Mouse (Mus musculus): ENCODE results near the gene Iqgap3. TPM values are rescaled to one million over a fixed set of nuclear protein-coding genes. Genes with fewer than 3 reads are reported as not detected.

The Iqgap3 gene
- total RNA-seq, 2 experiments from 2014 or later: 2.1 to 2.3 TPM

DNA sequence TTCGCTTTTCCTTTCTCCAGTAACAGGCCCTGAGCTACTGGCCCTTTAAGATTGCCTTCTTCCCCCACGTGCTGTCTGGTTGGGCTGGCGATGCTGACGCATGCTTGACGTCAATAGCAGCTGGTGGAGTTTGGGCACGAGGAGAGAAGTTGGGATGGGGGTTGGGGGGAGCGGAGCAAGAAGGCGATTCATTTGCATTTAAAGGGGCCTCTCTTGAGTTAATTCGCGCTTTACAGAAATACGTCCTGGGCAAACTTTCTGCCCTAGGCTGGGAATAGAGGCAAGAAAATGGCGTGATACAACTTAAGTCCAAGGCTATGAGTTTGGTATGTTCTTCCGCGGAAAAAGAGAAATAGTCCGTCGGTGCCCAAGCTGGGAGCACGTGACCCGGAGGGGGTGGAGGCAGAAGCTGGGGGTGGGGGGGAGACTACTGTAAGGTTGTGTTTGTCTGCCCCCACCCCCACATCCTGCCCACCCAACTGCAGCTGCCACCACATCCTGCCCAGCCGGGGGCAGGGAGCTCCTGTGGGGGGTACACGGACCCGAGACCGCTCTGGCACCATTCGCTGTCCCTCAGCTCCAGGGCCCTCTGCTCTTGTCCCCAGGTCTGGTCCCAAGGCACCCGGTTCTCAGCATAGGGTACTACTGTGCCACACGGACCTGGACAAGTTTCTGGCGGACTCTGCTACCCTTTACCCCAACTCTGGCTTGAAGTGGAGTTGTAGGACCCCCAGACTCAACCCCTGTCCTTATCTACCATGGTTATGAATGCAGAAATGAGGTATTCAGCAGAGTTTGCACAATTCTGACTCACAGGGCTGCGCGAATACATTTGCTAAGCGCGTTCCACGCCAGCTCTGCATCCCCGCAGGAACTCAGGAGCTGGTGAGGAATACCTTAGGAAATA lies 56.8 kb downstream of the Iqgap3 start:
- peak; percentile 93 for DNase-seq (ENCODE audit: low spot score in 2 of 2)

DNA sequence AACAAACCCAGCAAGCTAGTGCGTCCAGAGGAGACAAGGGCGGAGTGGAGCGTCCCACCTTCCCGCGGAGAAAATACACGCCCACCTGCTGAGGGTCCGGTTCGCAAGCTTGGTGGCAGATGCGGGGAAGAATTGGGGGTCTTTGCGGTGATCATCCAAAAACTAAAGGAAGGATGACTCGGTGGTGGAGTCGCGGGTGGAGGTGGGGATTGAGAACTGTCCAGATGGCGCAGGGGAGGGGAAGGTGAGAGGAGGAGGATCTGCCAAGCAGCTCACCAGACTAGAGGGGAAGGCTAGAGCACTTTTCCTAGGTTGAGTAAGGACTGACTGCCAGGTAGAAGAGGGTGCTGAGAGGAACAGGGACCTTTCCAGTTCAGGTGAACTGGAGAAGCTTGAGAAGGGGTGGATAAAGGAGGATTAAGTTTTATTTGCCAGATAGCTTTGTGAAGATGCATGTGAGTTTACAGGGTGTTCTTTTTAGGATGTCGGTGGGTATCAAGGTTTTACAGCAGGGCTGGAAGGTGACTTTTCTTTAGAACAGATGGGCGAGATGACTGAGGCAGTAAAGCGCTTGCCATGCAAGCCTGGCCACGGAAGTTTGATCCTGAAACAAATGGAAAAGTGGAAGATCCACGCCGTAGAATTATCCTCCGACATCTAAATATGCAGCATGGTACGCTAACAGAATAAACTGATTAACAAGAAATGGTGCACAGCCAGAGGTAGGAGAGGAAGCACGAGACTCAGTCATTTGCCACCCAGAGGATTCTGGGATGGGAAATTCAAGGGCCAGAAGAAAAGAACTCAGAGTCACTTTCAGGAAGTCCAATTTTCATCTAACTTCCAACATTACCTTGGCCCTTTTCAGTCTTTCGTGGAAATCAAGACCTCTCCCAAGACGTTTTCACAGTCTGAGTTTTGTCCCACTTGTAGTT lies 57.7 kb downstream of the Iqgap3 start:
- no peak for DNase-seq (ENCODE audit: low spot score in 2 of 2)

DNA sequence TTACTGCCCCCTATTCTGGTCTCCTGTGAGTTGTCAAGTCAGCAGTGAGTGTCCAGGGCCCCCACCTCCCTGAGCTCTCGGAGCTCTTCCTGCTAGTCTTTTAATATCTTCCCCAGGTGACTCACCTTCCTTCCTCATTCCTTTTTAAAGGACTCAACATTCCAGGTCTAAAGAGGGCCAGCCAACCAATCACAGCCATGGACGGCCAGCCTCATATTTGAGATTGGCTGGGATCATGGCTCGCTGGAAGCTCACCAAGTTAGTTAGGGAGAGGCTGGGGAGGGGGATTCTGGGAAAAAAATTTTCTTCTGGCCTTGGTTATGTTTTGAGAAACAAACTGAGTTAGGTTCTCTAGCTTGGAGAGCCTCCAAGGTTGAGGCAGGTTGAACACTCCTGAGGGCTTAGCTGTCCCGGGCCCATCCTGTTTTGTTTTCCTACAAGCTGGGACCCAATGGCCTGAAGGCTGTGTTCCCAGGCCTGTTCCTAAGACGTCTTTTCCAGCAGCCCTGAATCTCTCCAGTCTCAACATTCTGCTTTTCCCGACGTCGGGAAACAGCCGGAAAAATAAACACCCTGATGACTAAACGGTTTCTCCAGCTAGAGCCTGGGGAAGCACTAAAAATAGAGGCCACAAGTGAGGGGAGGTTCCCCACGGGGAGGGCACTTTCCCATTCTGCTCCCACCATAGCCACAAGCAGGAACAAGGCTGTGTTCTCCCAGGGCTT lies 58.6 kb downstream of the Iqgap3 start:
- no peak for DNase-seq (ENCODE audit: low spot score in 2 of 2)

DNA sequence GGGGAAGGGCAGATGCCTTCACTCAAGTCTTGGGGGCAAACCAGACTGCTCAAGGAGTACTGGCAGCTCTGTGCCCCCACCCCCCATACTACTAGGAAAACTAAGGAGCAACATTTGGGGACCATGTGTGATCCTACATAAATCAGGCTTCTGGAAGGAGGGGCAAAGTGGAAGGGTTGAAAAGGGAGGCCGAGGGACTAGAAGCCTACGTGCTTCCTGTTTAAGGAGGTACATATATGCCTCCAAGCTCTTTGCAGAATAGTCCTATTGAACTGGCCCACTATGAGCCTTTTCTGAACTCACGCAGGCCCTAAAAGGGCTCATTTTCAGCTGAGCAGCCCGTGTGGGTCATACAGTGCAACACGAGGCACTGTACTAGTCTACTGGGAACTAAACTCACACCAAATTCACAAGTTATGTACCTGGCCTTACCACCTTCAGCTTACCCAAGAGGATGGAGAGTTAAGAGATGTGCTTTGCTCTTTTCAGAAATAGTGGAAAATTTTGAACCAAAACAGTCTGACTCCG lies 59.2 kb downstream of the Iqgap3 start:
- no peak for DNase-seq (ENCODE audit: low spot score in 2 of 2)

DNA sequence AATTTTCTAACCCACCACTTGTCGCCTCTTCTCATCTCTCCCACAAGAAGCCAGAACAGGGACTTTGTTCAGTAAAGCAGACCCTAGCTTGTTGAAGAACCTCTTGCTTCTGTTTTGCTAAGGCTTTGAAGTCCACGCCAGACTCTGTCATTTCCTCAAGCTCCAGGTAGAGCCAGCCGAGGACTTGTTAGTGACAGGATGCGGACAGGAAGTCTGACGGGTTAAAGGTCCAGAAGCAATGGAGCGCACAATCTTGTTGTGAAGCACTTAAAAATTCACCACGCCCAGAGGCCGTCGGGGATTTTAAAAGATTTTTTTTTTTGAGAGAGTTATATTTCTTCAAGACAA lies 59.6 kb downstream of the Iqgap3 start:
- no peak for DNase-seq (ENCODE audit: low spot score in 2 of 2)

DNA sequence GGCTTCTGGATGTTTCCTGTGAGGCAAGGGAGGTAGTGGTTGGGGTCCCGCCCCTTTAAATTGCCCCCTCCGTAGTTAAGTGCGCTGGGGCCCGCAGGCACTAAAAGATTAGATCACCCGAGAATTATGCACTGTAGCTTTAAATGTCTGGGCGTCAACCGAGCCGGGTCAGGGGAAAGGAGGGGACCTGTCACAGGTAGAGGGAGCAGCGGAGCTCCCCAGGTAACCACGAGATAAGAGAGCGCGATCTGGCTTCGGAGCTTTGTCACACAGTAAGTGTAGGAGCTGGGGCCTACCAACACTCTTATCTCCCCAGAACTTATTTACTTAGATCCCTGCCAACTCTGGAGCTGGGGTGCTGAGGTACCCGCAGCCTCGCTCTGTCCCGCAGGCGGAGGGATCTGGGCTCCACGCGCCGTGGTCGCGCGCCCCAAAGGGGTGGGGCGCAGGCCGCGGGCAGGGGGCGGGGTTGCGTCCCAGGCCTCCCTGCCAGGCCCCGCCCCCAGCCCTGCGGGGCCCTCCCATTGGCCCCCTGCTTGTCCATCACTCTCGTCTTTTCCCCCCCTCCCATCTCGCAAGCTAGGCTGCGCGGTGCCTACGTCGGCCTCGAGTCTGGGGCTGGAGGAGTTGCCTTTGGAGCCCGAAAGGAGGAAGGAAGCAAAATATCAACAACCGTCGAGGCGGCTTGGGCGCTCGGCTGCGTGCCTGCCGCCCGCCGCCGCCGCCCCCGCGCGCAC lies 60.2 kb downstream of the Iqgap3 start, which contains the start of gene Mef2d:
Mef2d (plus strand) TSS at position 586 of the 737 bp plus-strand sequence.
- DNase-seq (ENCODE audit: low spot score in 2 of 2): peak; percentile 90 to 95

DNA sequence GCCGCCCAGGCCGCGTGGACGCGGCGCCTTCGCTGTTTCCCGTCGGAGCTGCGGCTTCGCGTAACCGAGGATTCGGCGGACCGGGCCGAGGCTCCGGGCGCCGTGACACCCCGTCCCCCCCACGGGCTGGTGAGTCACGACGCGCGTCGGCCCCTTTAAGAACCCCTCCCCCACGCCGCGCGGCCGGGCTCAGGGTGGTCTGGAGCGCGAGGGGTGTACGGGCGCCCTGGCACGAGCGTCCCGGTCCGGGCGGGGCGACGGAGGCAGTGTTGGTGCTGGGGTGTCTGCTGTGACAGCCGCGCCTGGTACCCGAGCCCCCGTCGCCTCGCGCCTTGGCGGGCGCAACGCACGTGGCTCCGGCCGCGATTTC lies 60.8 kb downstream of the Iqgap3 start:
- peak in 1 of 2 experiments; percentile 75 for DNase-seq (ENCODE audit: low spot score in 2 of 2)

DNA sequence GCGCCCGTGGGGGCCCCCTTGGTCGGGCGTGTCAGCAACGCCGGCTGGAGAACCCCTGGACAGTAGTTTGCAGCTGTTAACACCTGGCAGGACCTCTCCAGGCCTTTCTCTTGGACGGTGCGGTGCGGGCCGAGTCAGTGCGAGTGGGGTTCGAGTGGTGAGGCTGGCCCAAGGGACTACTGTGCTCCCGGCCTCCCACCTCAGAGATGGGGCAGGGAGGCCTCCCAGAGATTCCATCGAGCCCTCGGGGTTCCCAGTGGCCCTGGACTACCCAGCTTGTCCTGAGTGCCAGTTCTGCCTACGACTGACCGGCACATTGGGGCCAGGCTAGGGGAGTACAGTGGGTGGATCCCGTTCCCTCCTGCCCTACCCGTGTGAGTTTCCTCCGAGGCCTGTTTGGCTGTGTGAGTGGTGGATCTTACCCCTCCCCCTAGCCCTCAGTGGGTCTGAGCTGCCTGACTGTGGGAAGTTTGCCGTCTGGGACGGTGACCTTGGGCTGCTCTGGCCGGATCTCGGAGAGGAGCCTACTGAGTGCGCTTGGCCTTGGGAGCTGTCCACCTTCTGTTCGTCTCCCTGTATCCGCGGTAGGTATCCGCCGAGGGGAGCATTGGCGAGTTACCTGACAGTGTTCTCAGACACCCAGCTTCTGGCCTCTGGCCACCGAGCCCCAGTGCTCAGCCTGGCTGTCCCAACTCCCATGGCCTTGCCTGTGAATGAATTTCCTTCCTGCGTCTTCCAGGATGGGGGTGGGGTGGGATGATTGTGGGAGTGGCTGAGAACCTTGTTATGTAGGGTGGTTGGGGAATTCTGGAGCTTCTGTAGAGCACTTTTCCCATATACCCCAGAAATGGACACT lies 61.4 kb downstream of the Iqgap3 start:
- peak; percentile 60 to 67 for DNase-seq (ENCODE audit: low spot score in 2 of 2)

DNA sequence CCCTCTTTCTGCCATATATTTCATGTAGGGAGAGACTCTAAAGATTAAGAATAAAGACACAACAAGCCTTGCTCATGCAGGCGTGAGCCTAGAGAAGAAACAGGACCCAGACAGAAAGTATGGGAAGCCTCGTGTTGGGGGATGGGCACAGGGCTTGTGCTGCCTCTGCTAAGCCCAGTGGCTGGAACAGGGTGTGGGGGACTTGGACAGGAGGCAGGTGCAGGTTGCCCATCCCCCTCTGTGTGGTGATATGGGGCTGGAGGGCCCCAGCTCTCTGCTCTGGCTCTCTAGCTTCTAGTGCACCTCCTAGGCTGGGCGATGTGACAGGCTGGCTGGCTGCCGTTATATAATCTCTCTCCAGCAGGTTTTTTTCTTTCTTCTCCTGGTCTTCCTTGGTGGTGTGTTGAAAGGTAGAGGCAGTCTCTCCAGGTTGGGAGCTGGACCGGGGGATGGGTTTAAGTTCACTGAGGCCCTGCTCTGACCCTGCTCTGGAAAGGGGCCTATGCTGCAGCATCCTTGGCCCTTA lies 62.3 kb downstream of the Iqgap3 start:
- DNase-seq (ENCODE audit: low spot score in 2 of 2): peak in 1 of 2 experiments; percentile 51

DNA sequence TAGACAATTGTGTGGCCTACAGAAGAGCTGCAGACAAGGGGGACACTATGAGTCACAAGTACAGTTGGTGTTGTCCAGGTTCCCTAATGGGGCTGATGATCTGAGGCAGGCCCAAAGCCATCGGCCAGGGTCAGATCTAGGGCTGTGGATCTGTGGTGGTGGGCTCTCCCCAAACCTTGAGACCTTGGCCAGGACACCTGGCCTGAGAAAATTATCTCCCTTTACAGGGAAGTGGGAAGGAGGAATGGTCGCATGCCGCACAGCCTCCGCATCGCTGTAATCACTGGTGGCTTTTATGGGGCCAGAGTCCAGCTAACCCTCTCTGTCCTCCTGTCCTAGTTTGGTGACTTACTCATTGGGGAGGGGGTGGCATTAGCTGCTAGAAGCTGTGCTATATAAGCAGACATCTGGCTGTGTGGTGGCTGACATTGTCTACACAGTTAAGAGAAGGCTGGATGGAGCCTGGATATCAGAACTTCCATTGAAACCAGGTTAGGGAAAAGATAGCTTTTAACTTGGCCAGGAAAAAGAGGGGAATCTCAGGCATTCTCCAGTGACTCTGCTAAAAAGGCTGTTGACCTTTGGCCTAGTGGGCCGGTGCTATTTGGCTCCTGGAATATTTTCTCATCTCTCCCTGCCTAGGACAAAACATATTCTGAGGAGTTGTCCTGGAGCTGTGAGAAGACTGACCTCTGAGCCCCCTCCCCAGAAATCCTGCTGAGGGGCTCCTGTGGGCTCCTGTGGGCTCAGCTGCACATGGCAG lies 63.1 kb downstream of the Iqgap3 start:
- DNase-seq (ENCODE audit: low spot score in 2 of 2): no peak

DNA sequence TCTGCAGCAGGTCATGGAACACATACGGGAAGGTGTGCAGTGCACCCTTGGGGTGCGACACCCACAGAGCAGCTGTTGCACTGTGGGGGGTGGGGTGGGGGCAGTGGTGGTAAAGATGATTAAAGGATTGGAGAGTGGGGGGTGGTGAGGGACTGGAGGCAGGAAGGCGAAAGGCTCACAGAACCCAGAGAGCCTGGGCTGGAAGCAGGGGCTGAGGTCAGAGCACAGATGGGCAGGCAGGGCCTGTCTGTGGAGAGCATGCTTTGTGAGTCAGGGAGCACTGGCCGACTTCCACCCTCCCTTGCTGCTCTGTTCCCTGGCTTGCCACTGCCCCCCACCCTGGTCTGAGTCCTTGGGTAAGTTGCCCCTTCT lies 63.6 kb downstream of the Iqgap3 start:
- peak in 1 of 2 experiments; percentile 20 for DNase-seq (ENCODE audit: low spot score in 2 of 2)

DNA sequence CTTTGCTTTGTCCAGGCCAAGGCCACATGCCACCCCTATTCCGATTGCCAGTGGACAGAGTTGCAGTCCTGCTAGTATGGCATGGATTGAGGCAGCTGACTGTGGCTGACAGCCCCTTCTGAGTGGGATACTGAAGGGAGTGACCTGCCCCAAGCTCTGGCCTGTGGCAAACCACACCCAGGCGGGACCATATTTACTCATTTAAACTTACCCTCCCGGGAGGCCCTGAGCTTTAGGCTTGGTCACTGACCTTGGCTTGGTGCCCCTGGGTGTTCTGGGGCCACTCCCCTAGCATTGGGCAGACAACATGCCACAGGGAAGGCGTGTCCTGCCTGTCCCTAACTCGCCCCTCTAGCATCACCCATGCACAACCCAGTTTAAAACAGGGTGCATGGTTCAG lies 64.2 kb downstream of the Iqgap3 start:
- DNase-seq (ENCODE audit: low spot score in 2 of 2): peak in 1 of 2 experiments; percentile 21

DNA sequence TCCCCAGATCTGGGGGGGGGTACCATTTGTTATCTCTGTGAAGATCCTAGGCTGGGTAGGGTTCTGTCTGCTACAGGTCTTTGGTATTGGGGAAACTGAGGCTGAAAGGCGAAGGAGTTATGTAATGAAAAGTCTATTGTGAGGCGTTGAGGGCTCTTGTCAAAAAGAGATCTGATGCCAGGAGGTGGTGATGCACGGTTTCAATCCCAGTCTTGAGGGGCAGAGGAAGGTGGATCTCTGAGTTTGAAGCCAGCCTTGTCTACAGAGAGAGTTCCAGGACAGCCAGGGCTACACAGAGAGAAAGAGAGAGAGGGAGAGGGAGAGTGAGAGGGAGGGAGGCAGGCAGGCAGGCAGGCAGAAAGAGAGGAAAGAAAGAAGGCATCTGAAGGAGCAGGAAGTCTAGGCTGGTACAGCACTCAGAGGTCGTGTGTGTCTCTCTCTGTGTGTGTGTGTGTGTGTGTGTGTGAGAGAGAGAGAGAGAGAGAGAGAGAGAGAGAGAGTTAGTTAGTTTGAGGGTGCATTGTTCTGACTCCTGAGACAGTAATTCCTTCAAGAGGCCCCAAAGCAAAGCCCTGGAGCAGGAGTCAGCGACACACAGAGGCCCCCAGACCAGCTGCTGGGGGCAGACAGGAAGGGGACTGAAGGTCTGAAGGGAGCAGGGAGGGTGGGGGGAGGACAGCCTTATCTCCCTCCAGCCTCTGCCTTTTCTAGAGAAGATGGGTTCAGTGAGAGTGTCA lies 64.8 kb downstream of the Iqgap3 start:
- DNase-seq (ENCODE audit: low spot score in 2 of 2): peak in 1 of 2 experiments; percentile 11

DNA sequence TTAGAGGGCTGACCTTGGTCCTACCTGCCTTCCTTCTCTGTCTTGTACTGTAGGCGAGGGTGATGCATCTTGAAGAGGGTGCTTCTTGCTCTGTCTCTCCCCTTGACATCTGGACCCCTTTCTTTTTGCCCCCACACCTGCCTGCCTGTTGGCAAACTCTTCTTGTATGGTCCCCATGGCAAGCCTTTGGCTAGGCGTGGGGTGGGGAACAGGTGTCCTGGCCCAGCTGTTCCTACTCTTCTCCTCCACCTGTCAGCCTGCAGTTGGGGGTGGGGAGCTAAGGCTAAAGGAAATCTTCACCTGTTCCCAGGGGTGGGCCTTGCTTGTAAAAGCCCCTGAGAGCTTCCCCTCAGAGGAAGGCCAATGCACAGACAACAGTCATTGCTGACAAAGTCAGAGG lies 65.7 kb downstream of the Iqgap3 start:
- DNase-seq (ENCODE audit: low spot score in 2 of 2): peak in 1 of 2 experiments; percentile 11

DNA sequence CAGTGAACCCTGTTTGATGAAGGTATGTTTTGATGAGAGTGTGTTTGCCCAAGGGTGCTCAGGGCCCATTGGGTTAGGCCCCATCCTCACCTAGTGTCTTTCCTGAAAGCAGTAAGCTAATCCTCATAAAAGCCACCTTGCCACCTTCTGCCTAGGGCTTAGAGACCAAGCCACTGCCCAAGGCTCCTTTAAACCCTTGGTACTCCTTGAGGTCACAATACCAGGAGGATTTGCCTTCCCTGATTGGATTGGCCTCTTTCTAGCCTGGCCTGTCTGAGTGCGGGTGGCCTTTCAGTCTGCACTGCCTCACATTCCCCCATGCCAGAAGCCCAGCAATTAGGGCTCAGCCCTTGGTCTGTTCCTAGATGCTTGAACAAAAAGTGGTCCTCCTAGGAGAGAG lies 66.1 kb downstream of the Iqgap3 start:
- DNase-seq (ENCODE audit: low spot score in 2 of 2): peak in 1 of 2 experiments; percentile 23

DNA sequence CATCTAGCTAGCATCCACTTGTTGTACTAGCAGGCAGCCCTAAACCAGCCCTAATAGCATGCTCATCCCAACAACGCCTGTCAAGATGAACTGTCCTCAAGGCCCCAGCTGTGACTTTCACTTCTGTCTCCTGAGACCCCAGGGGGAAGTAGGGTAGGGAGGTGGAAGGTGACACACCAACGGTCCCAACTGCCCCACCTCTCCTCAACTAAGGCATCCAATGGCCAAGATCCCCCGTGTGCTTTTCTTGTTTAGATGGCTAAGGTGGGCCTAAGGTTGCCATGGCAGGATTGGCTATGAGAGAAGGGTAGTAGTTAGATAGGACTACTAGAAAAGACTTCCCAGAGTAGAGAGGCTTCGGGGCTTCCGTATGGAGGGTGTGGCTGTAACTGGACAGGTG lies 66.6 kb downstream of the Iqgap3 start:
- DNase-seq (ENCODE audit: low spot score in 2 of 2): no peak

DNA sequence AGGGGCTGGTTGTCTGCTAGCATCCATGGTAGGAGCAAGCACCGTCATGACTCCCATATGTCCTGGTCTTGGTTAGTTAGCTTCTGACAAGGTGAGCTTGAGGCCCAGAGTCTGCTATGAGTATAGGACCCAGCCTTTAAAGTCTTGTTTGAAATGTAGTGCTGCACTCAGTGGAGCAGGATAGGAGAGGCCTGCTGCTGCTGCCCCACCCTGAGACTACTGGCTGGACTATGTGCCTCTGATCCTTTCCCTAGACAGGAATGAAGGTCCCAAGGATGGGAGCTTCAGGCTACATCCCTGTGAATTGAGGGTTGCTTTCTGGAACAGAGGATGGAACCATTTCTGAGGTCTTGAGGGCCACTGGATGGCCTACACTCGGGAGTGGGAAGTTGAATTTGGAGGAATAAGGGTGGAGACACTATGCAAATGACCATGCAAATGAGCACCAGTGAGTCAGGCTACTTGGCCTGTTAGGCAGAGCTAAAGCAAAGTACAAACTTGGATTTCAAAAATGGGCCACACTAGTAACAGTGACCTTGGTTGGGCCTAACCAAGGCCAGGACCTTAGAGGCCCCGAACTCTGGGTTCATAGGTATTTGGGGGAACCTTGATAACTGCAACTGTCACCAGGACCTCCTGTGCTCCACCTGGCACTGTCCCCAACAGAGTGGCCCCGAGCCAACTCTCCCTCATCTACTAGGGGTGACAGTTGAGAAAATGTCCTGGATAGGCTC lies 67.2 kb downstream of the Iqgap3 start:
- DNase-seq (ENCODE audit: low spot score in 2 of 2): no peak

Data from layer of hippocampus, postnatal 10 days (tissue).